Mouse (Mus musculus): ENCODE measurements around the gene Tex48. TPM values are rescaled to one million over a fixed set of nuclear protein-coding genes. Genes with fewer than 3 reads are reported as not detected.

Gene Tex48
- total RNA-seq (2021), result not detected
- long read RNA-seq, experiment 1, result 0 reads
- long read RNA-seq, experiment 2, result 0 reads

- peak; percentile 53 for TF ChIP-seq CTCF (conservative IDR thresholded peaks at IDR 0.05)
- H3K4me3 ChIP-seq, result no peak within 1 kb of the TSS
- no peak within 1 kb of the TSS for H3K27ac ChIP-seq
- DNase-seq (ENCODE audit: low spot score in 2 of 2), result no peak
Observed at GRCm38 (mm10) chr4:63622378-63622835, at the start of gene Tex48. Tex48 (minus strand) TSS chr4:63622428.

- H3K4me3 ChIP-seq, result no peak overlapping the region
- peak in 1 of 2 experiments; percentile 19 for DNase-seq (ENCODE audit: low spot score in 2 of 2)
- no peak for TF ChIP-seq CTCF (conservative IDR thresholded peaks at IDR 0.05)
- H3K27ac ChIP-seq, result no peak overlapping the region
Observed at GRCm38 (mm10) chr4:63668255-63668654, 46.0 kb upstream of the Tex48 start.

- Histone ChIP-seq H3K27ac (no peak overlapping the region), H3K4me3 (no peak overlapping the region)
- no peak for DNase-seq (ENCODE audit: low spot score in 2 of 2)
- no peak for TF ChIP-seq CTCF (conservative IDR thresholded peaks at IDR 0.05)
Observed at GRCm38 (mm10) chr4:63665738-63666137, 43.5 kb upstream of the Tex48 start.

GRCm38 (mm10) chr4:63663279-63663678, 41.1 kb upstream of the Tex48 start, which contains the start of gene Gm11214:
Gm11214 (minus strand) TSS chr4:63663379.
- Histone ChIP-seq H3K27ac (no peak within 1 kb of the TSS), H3K4me3 (no peak within 1 kb of the TSS)
- no peak for TF ChIP-seq CTCF (conservative IDR thresholded peaks at IDR 0.05)
- DNase-seq (ENCODE audit: low spot score in 2 of 2), result no peak

GRCm38 (mm10) chr4:63661857-63662256, 39.6 kb upstream of the Tex48 start:
- no peak for DNase-seq (ENCODE audit: low spot score in 2 of 2)
- Histone ChIP-seq H3K27ac (no peak overlapping the region), H3K4me3 (no peak overlapping the region)
- TF ChIP-seq CTCF (conservative IDR thresholded peaks at IDR 0.05), result no peak

GRCm38 (mm10) chr4:63661426-63661825, 39.2 kb upstream of the Tex48 start:
- Histone ChIP-seq H3K27ac (no peak overlapping the region), H3K4me3 (no peak overlapping the region)
- no peak for TF ChIP-seq CTCF (conservative IDR thresholded peaks at IDR 0.05)
- DNase-seq (ENCODE audit: low spot score in 2 of 2), result no peak

- no peak overlapping the region for H3K27ac ChIP-seq
- no peak overlapping the region for H3K4me3 ChIP-seq
- no peak for DNase-seq (ENCODE audit: low spot score in 2 of 2)
- no peak for TF ChIP-seq CTCF (conservative IDR thresholded peaks at IDR 0.05)
Observed at GRCm38 (mm10) chr4:63659775-63660174, 37.5 kb upstream of the Tex48 start.

- H3K27ac ChIP-seq, result no peak overlapping the region
- no peak for TF ChIP-seq CTCF (conservative IDR thresholded peaks at IDR 0.05)
- H3K4me3 ChIP-seq, result no peak overlapping the region
- DNase-seq (ENCODE audit: low spot score in 2 of 2), result no peak
Observed at GRCm38 (mm10) chr4:63659086-63659485, 36.9 kb upstream of the Tex48 start.

GRCm38 (mm10) chr4:63654381-63654780, 32.2 kb upstream of the Tex48 start:
- TF ChIP-seq CTCF (conservative IDR thresholded peaks at IDR 0.05), result peak; percentile 52
- Histone ChIP-seq H3K27ac (no peak overlapping the region), H3K4me3 (no peak overlapping the region)
- no peak for DNase-seq (ENCODE audit: low spot score in 2 of 2)

- no peak overlapping the region for H3K27ac ChIP-seq
- no peak overlapping the region for H3K4me3 ChIP-seq
- no peak for DNase-seq (ENCODE audit: low spot score in 2 of 2)
- no peak for TF ChIP-seq CTCF (conservative IDR thresholded peaks at IDR 0.05)
Observed at GRCm38 (mm10) chr4:63643956-63644726, 21.9 kb upstream of the Tex48 start.

GRCm38 (mm10) chr4:63639842-63640241, 17.6 kb upstream of the Tex48 start:
- Histone ChIP-seq H3K27ac (no peak overlapping the region), H3K4me3 (no peak overlapping the region)
- no peak for DNase-seq (ENCODE audit: low spot score in 2 of 2)
- no peak for TF ChIP-seq CTCF (conservative IDR thresholded peaks at IDR 0.05)

- TF ChIP-seq CTCF (conservative IDR thresholded peaks at IDR 0.05), result no peak
- no peak for DNase-seq (ENCODE audit: low spot score in 2 of 2)
- Histone ChIP-seq H3K4me3 (no peak overlapping the region), H3K27ac (no peak overlapping the region)
Observed at GRCm38 (mm10) chr4:63638603-63639002, 16.4 kb upstream of the Tex48 start.

GRCm38 (mm10) chr4:63633181-63633580, 11.0 kb upstream of the Tex48 start:
- no peak for DNase-seq (ENCODE audit: low spot score in 2 of 2)
- Histone ChIP-seq H3K27ac (no peak overlapping the region), H3K4me3 (no peak overlapping the region)
- TF ChIP-seq CTCF (conservative IDR thresholded peaks at IDR 0.05), result no peak

GRCm38 (mm10) chr4:63627111-63627510, 4.9 kb upstream of the Tex48 start:
- no peak for DNase-seq (ENCODE audit: low spot score in 2 of 2)
- Histone ChIP-seq H3K27ac (no peak overlapping the region), H3K4me3 (no peak overlapping the region)
- TF ChIP-seq CTCF (conservative IDR thresholded peaks at IDR 0.05), result no peak

Measured in layer of hippocampus, adult 2 months (tissue).